Comparison of ENCODE assay signal across 8 mouse cellular contexts in genomic region chr11:17257861-17258260, GRCm38 (mm10). TPM values are rescaled to one million over a fixed set of nuclear protein-coding genes. Genes with fewer than 3 reads are reported as not detected.
DNase-seq lines count a peak whose midpoint lies in the region; ATAC-seq lines count a peak whose summit lies in the region.

No protein-coding gene starts in this region.

- intact Hi-C loops in gastrocnemius, postnatal 14 days (cut with DNase I; ENCODE audit: low total_unique reads), result no loop called here
- intact Hi-C loops in left cerebral cortex, postnatal 14 days (cut with DNase I), result loop anchor here (2.0 to 5.0 kb wide), 2 partner anchors 47 to 96 kb away; partner anchors contain the start of gene Pno1

- H3K9me3 ChIP-seq in hindbrain, embryonic 13.5 days, result no peaks in the 10 kb centered on the region
- no peaks in the 10 kb centered on the region for H3K9me3 ChIP-seq in midbrain, embryonic 10.5 days (replicated peaks)

- H3K27ac ChIP-seq in hindbrain, embryonic 13.5 days, result peak overlapping the region; percentile 92
- peak overlapping the region; percentile 92 for H3K27ac ChIP-seq in midbrain, embryonic 10.5 days (replicated peaks)

- no peaks in the 10 kb centered on the region for H3K36me3 ChIP-seq in hindbrain, embryonic 13.5 days
- no peaks in the 10 kb centered on the region for H3K36me3 ChIP-seq in midbrain, embryonic 10.5 days

- H3K27me3 ChIP-seq in hindbrain, embryonic 13.5 days, result no peaks in the 10 kb centered on the region
- H3K27me3 ChIP-seq in midbrain, embryonic 10.5 days (ENCODE audit: low read depth, poor library complexity, severe bottlenecking), result no peaks in the 10 kb centered on the region

- peak overlapping the region; percentile 63 for H3K4me2 ChIP-seq in hindbrain, embryonic 13.5 days

- 1% methylated on average over 17 of the region's 17 CpGs for WGBS in hindbrain, embryonic 13.5 days
- WGBS in midbrain, embryonic 10.5 days, result 1% methylated on average over 17 of the region's 17 CpGs

- H3K4me3 ChIP-seq in hindbrain, embryonic 13.5 days, result peak overlapping the region; percentile 71
- peak overlapping the region; percentile 82 for H3K4me3 ChIP-seq in midbrain, embryonic 10.5 days

- DNase-seq in gastrocnemius, postnatal 14 days, result peak; percentile 12
- no peak for DNase-seq in gastrocnemius, adult 8-10 months (ENCODE audit: low spot score in 2 of 2)
- peak; percentile 12 to 28 for DNase-seq in left cerebral cortex, postnatal 14 days (ENCODE audit: low spot score in 2 of 2)
- no peak for DNase-seq in midbrain, embryonic 10.5 days (ENCODE audit: low spot score)
- DNase-seq in gastrocnemius, postnatal 4 days (ENCODE audit: low spot score in 2 of 2), result no peak

- peak overlapping the region; percentile 83 for H3K9ac ChIP-seq in hindbrain, embryonic 13.5 days

- ATAC-seq in CD4-positive, CD25-positive, alpha-beta regulatory T cell, adult 4 months, result peak; percentile 74
- peak; percentile 74 for ATAC-seq in common myeloid progenitor, adult 5-6 weeks (replicated peaks; ENCODE audit: low read depth, poor library complexity, severe bottlenecking)
- peak; percentile 21; the same call in 1 of the 2 replicates for ATAC-seq in hindbrain, embryonic 13.5 days (ENCODE audit: low FRiP score)

- H3K4me1 ChIP-seq in hindbrain, embryonic 13.5 days (replicated peaks), result peaks cover 17% of the 10 kb centered on the region
- H3K4me1 ChIP-seq in midbrain, embryonic 10.5 days, result peaks cover 25% of the 10 kb centered on the region

RNA-seq across cellular contexts. Expression of gene C1d, which starts 0.5 kb away (rescaled TPM):
- 10 to 100 TPM; 31.9 to 39.3 TPM for total RNA-seq in gastrocnemius, postnatal 14 days (2021)
- total RNA-seq in gastrocnemius, adult 8-10 months (2022), result 10 to 100 TPM; 31.1 to 37.9 (median 37.1) TPM
- 10 to 100 TPM; 82.5 to 91.2 TPM for polyA plus RNA-seq in CD4-positive, CD25-positive, alpha-beta regulatory T cell, adult 4 months (2017; shearing (Covaris generic))
- total RNA-seq in common myeloid progenitor, adult 5-6 weeks (2017), result 88.5 and 95.0 TPM in 2 replicates
- polyA plus RNA-seq in hindbrain, embryonic 13.5 days (2015; fragmentation: Nextera tagmentation; extraction: Ambion mirVana), result 129 and 131 TPM in 2 replicates
- 10 to 100 TPM; 46.7 to 57.0 TPM for total RNA-seq in left cerebral cortex, postnatal 14 days (2021)
- 107 and 111 TPM in 2 replicates for polyA plus RNA-seq in midbrain, embryonic 10.5 days (2016; fragmentation: Nextera tagmentation; extraction: Ambion mirVana)
- 10 to 100 TPM; 45.5 to 54.3 TPM for total RNA-seq in gastrocnemius, postnatal 4 days (2021)

RNA-seq across cellular contexts. Expression of gene Pno1, which starts 46.5 kb away (rescaled TPM):
- total RNA-seq in gastrocnemius, postnatal 14 days (2021), result 10 to 100 TPM; 43.3 to 45.4 TPM
- total RNA-seq in gastrocnemius, adult 8-10 months (2022), result 10 to 100 TPM; 45.5 to 57.8 (median 53.1) TPM
- 10 to 100 TPM; 24.1 to 28.6 TPM for polyA plus RNA-seq in CD4-positive, CD25-positive, alpha-beta regulatory T cell, adult 4 months (2017; shearing (Covaris generic))
- total RNA-seq in common myeloid progenitor, adult 5-6 weeks (2017), result 129 and 140 TPM in 2 replicates
- polyA plus RNA-seq in hindbrain, embryonic 13.5 days (2015; fragmentation: Nextera tagmentation; extraction: Ambion mirVana), result 50.3 and 51.0 TPM in 2 replicates
- 10 to 100 TPM; 24.4 to 29.9 TPM for total RNA-seq in left cerebral cortex, postnatal 14 days (2021)
- 94.6 and 123 TPM in 2 replicates for polyA plus RNA-seq in midbrain, embryonic 10.5 days (2016; fragmentation: Nextera tagmentation; extraction: Ambion mirVana)
- 10 to 100 TPM; 36.4 to 38.2 TPM for total RNA-seq in gastrocnemius, postnatal 4 days (2021)

Comparison
In these comparisons a context has a peak if more than half of its experiments do, and no peak if none do; other contexts are left out.
1. DNase-seq: peak in gastrocnemius, postnatal 14 days (single experiment) and left cerebral cortex, postnatal 14 days (2 of 2); none in gastrocnemius, adult 8-10 months (0 of 2), midbrain, embryonic 10.5 days (single experiment) and gastrocnemius, postnatal 4 days (0 of 2).
2. ATAC-seq: peak in every context shown above with its lines; median percentile 74 in CD4-positive, CD25-positive, alpha-beta regulatory T cell, adult 4 months; 74 in common myeloid progenitor, adult 5-6 weeks; 21 in hindbrain, embryonic 13.5 days.